Mouse (Mus musculus): ENCODE data around the gene Prpf31. TPM values are rescaled to one million over a fixed set of nuclear protein-coding genes. Genes with fewer than 3 reads are reported as not detected.

The Prpf31 gene
- 47.6 TPM for total RNA-seq (2023)

DNA sequence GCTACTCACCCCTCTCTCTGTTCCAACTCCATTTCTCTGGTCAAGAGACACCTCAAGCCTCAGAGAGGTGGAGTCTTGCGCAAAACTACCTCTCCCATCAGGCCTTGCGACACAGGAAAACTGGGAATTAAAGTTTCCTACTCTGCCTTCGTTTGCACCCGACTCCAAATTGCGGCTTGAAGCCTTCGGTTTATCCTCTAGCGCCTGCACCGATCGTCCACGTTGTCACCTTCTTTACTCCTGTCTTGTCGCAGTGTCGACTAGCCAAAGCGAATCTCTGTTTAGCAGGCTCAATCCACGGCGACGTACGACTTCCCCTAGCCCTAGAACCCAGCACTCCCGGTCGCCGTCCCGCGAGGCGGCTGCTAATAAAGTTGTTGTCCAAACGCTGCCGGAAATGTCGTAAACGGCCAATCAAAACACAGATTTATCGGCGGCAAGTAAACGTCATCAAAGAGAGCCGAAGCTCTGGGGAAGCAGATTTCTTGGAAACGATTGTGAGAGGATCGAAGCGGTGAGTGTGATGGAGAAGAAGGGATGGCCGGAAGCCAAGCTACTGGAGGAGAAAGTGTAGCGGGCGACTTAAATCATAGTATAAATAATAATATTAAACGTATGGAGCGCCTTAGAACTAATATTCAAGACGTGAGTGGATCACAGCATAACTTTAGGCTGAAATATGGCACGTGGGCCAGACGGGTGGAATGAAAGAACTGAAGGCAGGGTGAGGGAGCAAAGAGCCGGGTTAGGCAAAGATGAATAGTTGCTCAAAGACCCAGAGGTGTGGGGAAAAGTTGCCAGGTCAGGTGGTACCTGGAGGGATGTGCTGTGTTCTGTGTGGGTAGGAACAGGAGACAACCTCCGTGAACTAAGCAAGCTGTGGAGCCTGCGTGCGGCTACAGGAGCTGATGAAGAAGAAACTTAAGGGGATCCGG, at the start of gene Prpf31, which contains the start of gene Tfpt:
Gene Prpf31, plus strand, starts transcription at position 443 of the 935 bp plus-strand sequence.
Gene Tfpt, minus strand, starts transcription at position 387 of the 935 bp plus-strand sequence.

DNA sequence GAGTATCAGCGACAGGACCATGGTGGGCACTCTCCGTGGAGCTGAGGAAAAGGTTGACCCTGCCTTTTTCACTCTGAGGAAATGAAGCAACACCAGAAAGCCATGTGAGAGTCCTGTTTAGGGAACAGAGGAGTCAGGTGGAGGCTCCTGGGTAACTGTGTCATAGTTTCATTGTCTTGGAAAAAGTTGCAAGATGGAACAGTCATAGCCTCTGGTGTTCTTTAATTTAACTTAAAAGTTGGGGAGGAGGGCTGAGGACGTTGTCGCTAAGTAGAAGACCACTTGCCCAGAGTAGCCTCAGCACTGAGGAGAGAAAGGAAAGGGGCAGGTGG, 13.8 kb upstream of the Prpf31 start, which contains the start of gene Oscar:
Gene Oscar, minus strand, starts transcription at position 101 of the 332 bp plus-strand sequence.

DNA sequence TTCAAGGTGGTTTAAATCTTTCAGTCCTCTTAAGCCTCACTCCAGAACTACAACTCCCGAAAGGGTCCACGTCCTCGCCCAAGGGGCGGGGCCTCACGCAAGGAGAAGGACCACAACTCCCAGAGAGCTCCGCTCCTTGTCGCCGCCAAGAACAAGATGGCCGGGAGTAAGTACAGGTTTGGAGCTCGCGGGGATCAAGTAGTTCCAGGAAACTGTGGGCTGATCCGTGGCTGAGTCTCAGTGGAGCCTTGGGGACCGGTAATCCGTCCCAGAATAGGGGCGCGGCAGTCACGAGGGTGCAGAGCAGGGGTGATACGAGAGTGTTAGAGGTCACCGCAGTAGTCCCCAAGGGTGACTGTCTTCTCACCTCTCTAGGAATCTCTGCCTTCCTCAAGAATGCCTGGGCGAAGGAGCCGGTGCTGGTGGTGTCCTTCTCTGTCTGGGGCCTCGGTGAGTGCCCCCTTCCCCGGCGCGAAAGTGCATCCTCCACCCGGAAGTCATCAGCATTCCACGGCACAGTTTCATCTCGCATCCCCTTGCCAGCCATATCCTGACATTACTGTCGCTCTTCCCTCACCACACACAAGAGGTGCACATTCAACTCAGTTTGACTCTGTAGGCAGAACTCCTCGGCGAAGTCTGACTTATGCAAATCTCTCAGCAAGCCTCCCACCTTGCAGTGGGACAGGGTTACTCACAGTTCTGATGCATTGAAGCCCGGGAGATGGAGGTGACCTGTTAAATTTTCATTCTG, 12.4 kb upstream of the Prpf31 start, which contains the start of gene Ndufa3:
Gene Ndufa3, plus strand, starts transcription at position 132 of the 754 bp plus-strand sequence.

DNA sequence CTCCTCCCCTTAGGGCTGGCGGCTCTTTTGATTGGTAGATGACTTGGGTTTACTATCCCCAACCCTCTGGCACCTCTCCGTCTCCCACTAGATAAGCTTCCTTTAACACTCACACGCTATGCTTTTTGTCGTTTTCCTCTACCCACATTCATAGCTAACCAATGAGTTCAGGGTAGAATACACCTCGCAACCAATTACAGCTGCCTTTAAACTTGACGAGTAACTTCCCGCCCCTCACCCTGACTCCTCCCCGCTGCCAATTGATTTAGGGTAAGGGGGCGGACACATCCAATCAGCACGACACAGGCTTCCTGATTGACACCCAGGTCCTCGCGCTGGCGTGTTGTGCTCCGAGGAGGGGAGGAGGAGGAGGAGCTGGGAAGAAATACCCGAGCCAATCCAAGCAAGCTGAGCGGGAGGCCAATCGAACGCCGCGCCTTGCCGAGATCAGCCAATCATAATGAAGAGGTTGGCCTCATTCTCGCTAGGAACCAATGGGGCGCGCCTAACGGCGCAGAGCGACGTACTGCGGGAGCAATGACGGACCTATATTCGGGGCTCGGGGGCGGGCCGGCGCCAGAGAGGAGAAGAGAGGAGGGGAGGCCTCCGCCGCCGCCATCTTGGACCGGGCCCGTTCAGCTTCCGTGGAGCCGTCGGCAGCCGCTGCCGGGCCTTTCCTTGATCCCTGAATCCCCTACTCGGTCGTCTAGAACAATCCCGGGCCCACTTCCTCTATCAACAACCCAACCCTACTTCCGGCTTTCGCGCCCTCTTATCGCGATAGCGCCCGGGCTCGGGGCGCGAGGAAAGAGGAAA, 15.1 kb downstream of the Prpf31 start, which contains the start of gene Cnot3:
Gene Cnot3, plus strand, starts transcription at position 597 of the 816 bp plus-strand sequence.

DNA sequence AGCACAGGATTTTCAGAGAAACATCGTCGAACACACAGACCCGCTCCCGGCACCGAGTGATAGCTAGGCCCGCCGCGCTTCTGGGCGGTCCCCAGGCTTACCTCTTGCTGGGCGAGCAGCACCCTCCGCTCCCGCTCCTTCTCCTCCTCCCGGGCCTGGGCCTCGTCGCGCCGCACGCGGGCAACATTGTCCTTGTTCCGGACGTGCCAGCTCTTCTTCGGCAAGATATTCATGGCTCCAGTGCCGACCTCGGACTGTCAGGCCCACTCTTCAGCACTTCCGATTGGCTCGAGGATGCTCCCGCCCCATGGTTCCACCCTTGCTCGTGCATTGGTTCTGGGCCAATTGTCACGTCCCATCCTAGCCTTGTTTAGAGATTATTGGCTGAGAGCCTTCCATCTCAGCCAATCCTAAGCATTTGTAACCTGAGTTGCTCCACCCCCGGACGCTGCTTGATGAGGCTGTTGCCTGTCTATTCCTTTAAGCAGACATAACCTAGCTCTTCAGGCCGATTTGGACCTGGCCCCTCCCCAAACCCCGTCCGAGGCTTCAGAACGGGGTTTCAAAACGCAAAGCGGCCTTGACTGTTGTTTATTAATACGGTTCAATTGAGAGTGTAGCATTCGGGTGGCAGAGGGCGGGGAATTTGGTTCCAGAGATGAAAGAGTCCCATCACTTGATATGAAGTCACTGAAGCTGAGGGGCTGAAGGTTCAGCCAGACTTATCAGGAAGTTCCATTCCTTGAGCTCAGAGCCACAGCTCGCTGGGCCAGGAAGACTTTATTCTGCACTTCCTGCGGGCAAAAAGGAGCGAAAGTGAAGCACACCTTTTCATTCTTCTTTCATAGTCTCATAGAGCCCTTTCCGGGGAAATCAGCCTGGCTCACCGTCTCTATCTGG, 35.7 kb downstream of the Prpf31 start, which contains the start of gene Leng1:
Gene Leng1, minus strand, starts transcription at position 626 of the 900 bp plus-strand sequence.

DNA sequence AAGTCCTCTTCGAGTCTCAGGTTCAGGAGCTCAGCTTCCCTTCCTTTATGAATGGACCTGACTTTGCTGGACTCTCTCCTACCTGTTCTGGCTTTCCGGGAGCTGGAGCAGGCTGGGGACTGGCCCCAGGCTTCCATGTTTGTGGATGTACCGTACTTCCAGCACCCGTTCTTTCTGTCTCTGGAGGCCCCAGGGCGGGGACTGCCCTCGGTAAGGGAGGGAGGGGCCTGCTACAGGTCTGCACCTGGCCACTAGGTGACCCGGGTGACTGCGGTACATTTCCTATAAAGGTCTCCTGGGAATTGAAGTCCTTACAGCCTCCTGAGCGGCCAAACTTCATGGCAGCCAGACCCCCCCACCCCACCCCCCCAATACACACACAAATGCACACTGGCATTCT, 47.6 kb downstream of the Prpf31 start, which contains the start of gene Tmc4:
Gene Tmc4, minus strand, starts transcription at position 212 of the 400 bp plus-strand sequence.

Other genes with a start within 250 kb of the Prpf31 start
- not detected for gene Cacng8, start 239.3 kb upstream of the Prpf31 start, total RNA-seq (2023)
- not detected for gene Cacng6, start 205.8 kb upstream of the Prpf31 start, total RNA-seq (2023)
- gene Tarm1, start 127.4 kb upstream of the Prpf31 start, total RNA-seq (2023), result not detected
- not detected for gene Oscar, start 13.8 kb upstream of the Prpf31 start, total RNA-seq (2023)
- gene Ndufa3, start 12.6 kb upstream of the Prpf31 start, total RNA-seq (2023), result 289 TPM
- gene Tfpt, start 56 bp upstream of the Prpf31 start, total RNA-seq (2023), result 16.7 TPM
- 93.5 TPM for gene Cnot3, start 15.3 kb downstream of the Prpf31 start, total RNA-seq (2023)
- gene Leng1, start 35.9 kb downstream of the Prpf31 start, total RNA-seq (2023), result 11.0 TPM
- 10.1 TPM for gene Tmc4, start 47.6 kb downstream of the Prpf31 start, total RNA-seq (2023)
- gene Tsen34, start 62.9 kb downstream of the Prpf31 start, total RNA-seq (2023), result 18.5 TPM
- gene Mboat7, start 63.5 kb downstream of the Prpf31 start, total RNA-seq (2023), result 66.9 TPM
- gene Rps9, start 74.0 kb downstream of the Prpf31 start, total RNA-seq (2023), result 2,567 TPM
- 7.3 TPM for gene Pirb, start 90.4 kb downstream of the Prpf31 start, total RNA-seq (2023)
- gene Gm15448, start 195.7 kb downstream of the Prpf31 start, total RNA-seq (2023), result 0.79 TPM
- 1.8 TPM for gene Pira2, start 215.1 kb downstream of the Prpf31 start, total RNA-seq (2023)